Mouse (Mus musculus) adrenal gland, postnatal 0 days (tissue): ENCODE measurements around the gene Klk1b9. TPM values are rescaled to one million over a fixed set of nuclear protein-coding genes. Genes with fewer than 3 reads are reported as not detected.

Experiments
- polyA plus RNA-seq: library from polyadenylated mRNA; unstranded; fragments of >200 nt; fragmentation: Nextera tagmentation; extraction: Ambion mirVana; gene quantifications from 2 replicates; pipeline ENCODE4 v1.2.1, GENCODE M21; 2015

Klk1b9 gene
- polyA plus RNA-seq: not detected in 2 replicates

GRCm38 (mm10) chr7:43975761-43976160 is at the start of gene Klk1b9:
Klk1b9 (plus strand) TSS chr7:43976061.

GRCm38 (mm10) chr7:43933440-43933839 is 42.4 kb upstream of the Klk1b9 start, which contains the start of gene Klk15:
Klk15 (plus strand) TSS chr7:43933740.

GRCm38 (mm10) chr7:43950364-43950763 is 25.5 kb upstream of the Klk1b9 start, which contains the start of gene Klk1b8:
Klk1b8 (plus strand) TSS chr7:43950664.

DNA sequence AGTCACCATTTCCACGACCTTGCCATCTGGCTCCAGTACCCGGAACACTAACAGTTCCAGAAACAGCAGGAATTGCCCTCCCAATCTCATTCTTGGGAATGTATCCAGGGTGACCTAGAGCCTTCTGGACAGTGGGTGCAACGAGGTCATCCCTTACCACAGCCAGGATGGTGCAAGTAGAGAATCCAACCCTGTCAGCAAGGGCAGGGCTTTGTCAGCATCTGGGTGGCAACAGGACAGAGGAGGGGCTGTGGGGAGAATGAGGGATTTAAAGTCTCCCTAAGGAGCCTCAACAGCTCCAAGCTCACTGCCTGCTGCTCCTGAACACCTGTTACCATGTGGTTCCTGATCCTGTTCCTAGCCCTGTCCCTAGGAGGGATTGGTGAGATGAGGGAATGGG is 9.4 kb upstream of the Klk1b9 start, which contains the start of gene Klk1b1:
Gene Klk1b1, plus strand, starts transcription at position 301 of the 400 bp plus-strand sequence.

GRCm38 (mm10) chr7:43995577-43995976 is 19.7 kb downstream of the Klk1b9 start, which contains the start of gene Klk1b11:
Klk1b11 (plus strand) TSS chr7:43995877.

DNA sequence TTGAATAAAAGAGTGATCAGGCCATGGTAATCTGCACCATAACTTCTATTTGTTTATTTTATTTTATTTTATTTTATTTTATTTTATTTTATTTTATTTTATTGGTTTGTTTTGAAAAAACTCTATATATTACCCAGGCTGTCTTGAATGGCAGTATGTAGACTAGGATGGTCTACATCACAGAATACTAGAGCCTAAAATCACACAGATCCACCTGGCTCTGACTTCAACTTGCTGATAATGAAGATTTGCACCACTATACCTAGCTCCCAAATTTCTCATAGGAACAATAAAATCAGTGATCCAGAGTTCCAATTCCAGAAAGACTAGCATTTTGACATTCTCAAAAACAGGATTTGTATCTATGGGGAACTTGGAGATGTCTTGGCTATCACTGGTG is 36.0 kb downstream of the Klk1b9 start, which contains the start of gene Klk1b26:
Gene Klk1b26, plus strand, starts transcription at position 301 of the 400 bp plus-strand sequence.

Other genes with a start within 250 kb of the Klk1b9 start
- gene Klk12, start 207.2 kb upstream of the Klk1b9 start, polyA plus RNA-seq: not detected in 2 replicates
- gene Klk11, start 201.5 kb upstream of the Klk1b9 start, polyA plus RNA-seq: 0.14 and 0.38 TPM in 2 replicates
- gene Klk10, start 195.0 kb upstream of the Klk1b9 start, polyA plus RNA-seq: 2.2 and 3.9 TPM in 2 replicates
- gene Klk9, start 184.2 kb upstream of the Klk1b9 start, polyA plus RNA-seq: 0.19 TPM in 1 of 2 replicates, not detected in the other
- gene Klk8, start 178.5 kb upstream of the Klk1b9 start, polyA plus RNA-seq: 7.3 and 16.9 TPM in 2 replicates
- 0.17 TPM in 1 of 2 replicates, not detected in the other for gene Klk7, start 164.8 kb upstream of the Klk1b9 start, polyA plus RNA-seq
- gene Klk6, start 151.6 kb upstream of the Klk1b9 start, polyA plus RNA-seq: not detected in 2 replicates
- not detected in 2 replicates for gene Klk5, start 134.1 kb upstream of the Klk1b9 start, polyA plus RNA-seq
- not detected in 2 replicates for gene Klk4, start 94.9 kb upstream of the Klk1b9 start, polyA plus RNA-seq
- not detected in 2 replicates for gene Klk15, start 42.3 kb upstream of the Klk1b9 start, polyA plus RNA-seq
- gene Klk1b8, start 25.4 kb upstream of the Klk1b9 start, polyA plus RNA-seq: not detected in 2 replicates
- gene Klk1b1, start 9.3 kb upstream of the Klk1b9 start, polyA plus RNA-seq: not detected in 2 replicates
- gene Klk1b11, start 19.8 kb downstream of the Klk1b9 start, polyA plus RNA-seq: not detected in 2 replicates
- gene Klk1b26, start 36.1 kb downstream of the Klk1b9 start, polyA plus RNA-seq: not detected in 2 replicates
- gene Klk1b27, start 76.2 kb downstream of the Klk1b9 start, polyA plus RNA-seq: not detected in 2 replicates
- not detected in 2 replicates for gene Klk1b21, start 126.3 kb downstream of the Klk1b9 start, polyA plus RNA-seq
- gene Klk1b22, start 136.6 kb downstream of the Klk1b9 start, polyA plus RNA-seq: not detected in 2 replicates
- not detected in 2 replicates for gene Klk1b16, start 160.7 kb downstream of the Klk1b9 start, polyA plus RNA-seq
- gene Klk1b24, start 212.2 kb downstream of the Klk1b9 start, polyA plus RNA-seq: not detected in 2 replicates
- gene Klk1b3, start 222.1 kb downstream of the Klk1b9 start, polyA plus RNA-seq: not detected in 2 replicates
- not detected in 2 replicates for gene Klk1b4, start 231.4 kb downstream of the Klk1b9 start, polyA plus RNA-seq
- gene Klk1b5, start 239.9 kb downstream of the Klk1b9 start, polyA plus RNA-seq: not detected in 2 replicates
- 0.37 and 1.4 TPM in 2 replicates for gene Klk1, start 249.3 kb downstream of the Klk1b9 start, polyA plus RNA-seq